Mouse (Mus musculus): ENCODE results near the gene Slc16a14.

GRCm38 (mm10) chr1:84859597-84859996 lies 75.3 kb downstream of the Slc16a14 start:
- TF ChIP-seq CTCF (IDR thresholded peaks at IDR 0.05; ENCODE audit: borderline replicate concordance, control insufficient read depth, extremely low read depth, insufficient read depth, low read length, poor library complexity) (no peak), POLR2A (IDR thresholded peaks at IDR 0.05; ENCODE audit: control insufficient read depth, extremely low read depth, insufficient read depth, low read length, poor library complexity) (no peak)
